ENCODE assay signal across 8 mouse cellular contexts in the genomic region with DNA sequence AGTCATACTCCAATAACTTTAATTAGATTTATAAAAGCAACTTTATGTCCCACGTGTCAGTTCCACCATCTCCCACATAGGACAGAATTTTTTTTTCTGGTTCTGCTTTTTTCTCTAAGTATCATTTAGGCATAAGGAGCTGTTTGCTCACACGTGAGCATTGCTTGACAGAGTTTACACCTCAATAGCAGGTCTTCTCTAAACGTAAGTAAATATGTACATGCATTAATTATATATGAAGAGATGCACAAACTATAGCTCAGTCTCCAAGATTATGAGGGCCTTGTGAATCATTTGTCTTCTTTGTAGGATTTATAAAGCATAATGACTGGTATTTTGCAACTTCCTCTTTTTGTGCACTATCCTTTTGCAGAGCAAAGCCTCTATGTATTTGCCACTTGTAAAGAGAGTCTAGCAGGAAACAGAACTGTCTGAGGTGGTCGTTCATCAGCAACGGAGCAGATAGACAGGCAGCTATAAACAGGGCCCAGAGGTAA. TPM values are rescaled to one million over a fixed set of nuclear protein-coding genes. Genes with fewer than 3 reads are reported as not detected.
DNase-seq lines count a peak whose midpoint lies in the region; ATAC-seq and TF ChIP-seq lines count a peak whose summit lies in the region.

A gene (plus strand): TSS at position 150 of the 497 bp plus-strand sequence.

- no peaks in the 10 kb centered on the region for H3K36me3 ChIP-seq in neural tube, embryonic 11.5 days (ENCODE audit: control insufficient read depth, insufficient read depth, low read length)
- no peaks in the 10 kb centered on the region for H3K36me3 ChIP-seq in heart, embryonic 10.5 days
- H3K36me3 ChIP-seq in midbrain, embryonic 12.5 days: no peaks in the 10 kb centered on the region

- H3K27me3 ChIP-seq in neural tube, embryonic 11.5 days (ENCODE audit: control insufficient read depth, insufficient read depth, low read length): no peaks in the 10 kb centered on the region
- H3K27me3 ChIP-seq in heart, embryonic 10.5 days (ENCODE audit: insufficient read depth, poor library complexity, severe bottlenecking): no peaks in the 10 kb centered on the region
- no peaks in the 10 kb centered on the region for H3K27me3 ChIP-seq in midbrain, embryonic 12.5 days

- no peak for DNase-seq in neural tube, embryonic 11.5 days (ENCODE audit: low spot score)
- no peak for DNase-seq in neural tube, embryonic 10.5 days (ENCODE audit: extremely low spot score, low spot score)
- no peak for DNase-seq in heart, embryonic 10.5 days (ENCODE audit: low spot score)
- no peak for DNase-seq in layer of hippocampus, postnatal 25 days (ENCODE audit: extremely low spot score in 1 of 2, low spot score in 1 of 2)
- DNase-seq in embryo, embryonic 10 days (ENCODE audit: low spot score): no peak
- no peak for DNase-seq in testis, postnatal 10 days (ENCODE audit: low spot score)

- no peaks in the 10 kb centered on the region for H3K4me1 ChIP-seq in neural tube, embryonic 11.5 days (ENCODE audit: control insufficient read depth, insufficient read depth, low read length)
- H3K4me1 ChIP-seq in cortical plate, adult 2 months (ENCODE audit: control insufficient read depth, insufficient read depth, low read length): no peaks in the 10 kb centered on the region
- H3K4me1 ChIP-seq in heart, embryonic 10.5 days: no peaks in the 10 kb centered on the region
- H3K4me1 ChIP-seq in midbrain, embryonic 12.5 days: no peaks in the 10 kb centered on the region

- no peak within 1 kb of the TSS for H3K4me2 ChIP-seq in neural tube, embryonic 11.5 days (ENCODE audit: low read depth)
- H3K4me2 ChIP-seq in midbrain, embryonic 12.5 days (replicated peaks): no peak within 1 kb of the TSS

- TF ChIP-seq POLR2A in cortical plate, adult 2 months (IDR thresholded peaks at IDR 0.05; ENCODE audit: extremely low read depth, insufficient read depth, low read length): no peak

- WGBS in neural tube, embryonic 11.5 days: 78% methylated on average over 5 of the region's 5 CpGs
- 65% methylated on average over 5 of the region's 5 CpGs for WGBS in heart, embryonic 10.5 days
- WGBS in midbrain, embryonic 12.5 days: 76% methylated on average over 5 of the region's 5 CpGs

- ATAC-seq in neural tube, embryonic 11.5 days (ENCODE audit: insufficient read depth, low FRiP score, low TSS enrichment): no peak
- ATAC-seq in midbrain, embryonic 12.5 days (ENCODE audit: low FRiP score, low read depth): no peak

- H3K27ac ChIP-seq in neural tube, embryonic 11.5 days (ENCODE audit: low read depth, low read length): no peak within 1 kb of the TSS
- H3K27ac ChIP-seq in cortical plate, adult 2 months (ENCODE audit: insufficient read depth, low read length): no peak within 1 kb of the TSS
- peak within 1 kb of the TSS; percentile 36; the same call in 1 of the 2 replicates for H3K27ac ChIP-seq in heart, embryonic 10.5 days
- H3K27ac ChIP-seq in midbrain, embryonic 12.5 days (replicated peaks): no peak within 1 kb of the TSS

- no peak for TF ChIP-seq CTCF in cortical plate, adult 2 months (IDR thresholded peaks at IDR 0.05; ENCODE audit: extremely low read depth, insufficient read depth, low read length)

- H3K9me3 ChIP-seq in neural tube, embryonic 11.5 days (ENCODE audit: control insufficient read depth, low read length): no peaks in the 10 kb centered on the region
- no peaks in the 10 kb centered on the region for H3K9me3 ChIP-seq in heart, embryonic 10.5 days
- no peaks in the 10 kb centered on the region for H3K9me3 ChIP-seq in midbrain, embryonic 12.5 days

- no peak within 1 kb of the TSS for H3K4me3 ChIP-seq in neural tube, embryonic 11.5 days (ENCODE audit: low read depth, low read length)
- H3K4me3 ChIP-seq in cortical plate, adult 2 months (ENCODE audit: insufficient read depth, low read length): no peak within 1 kb of the TSS
- H3K4me3 ChIP-seq in heart, embryonic 10.5 days: no peak within 1 kb of the TSS
- H3K4me3 ChIP-seq in midbrain, embryonic 12.5 days: no peak within 1 kb of the TSS

- no peak within 1 kb of the TSS for H3K9ac ChIP-seq in neural tube, embryonic 11.5 days (ENCODE audit: low read length)
- H3K9ac ChIP-seq in midbrain, embryonic 12.5 days (replicated peaks): no peak within 1 kb of the TSS

RNA-seq across cellular contexts. Expression of the gene that starts here (rescaled TPM):
- 56.1 and 57.7 TPM in 2 replicates for polyA plus RNA-seq in neural tube, embryonic 11.5 days (2014; fragmentation: Nextera tagmentation; extraction: Ambion mirVana)
- 47.1 and 49.0 TPM in 2 replicates for polyA plus RNA-seq in cortical plate, adult 2 months (2012; rRNA removed)
- polyA plus RNA-seq in heart, embryonic 10.5 days (2016; fragmentation: Nextera tagmentation; extraction: Ambion mirVana): 66.5 and 71.7 TPM in 2 replicates
- 100 to 1,000 TPM; 113 to 125 TPM for total RNA-seq in layer of hippocampus, postnatal 25 days (2021)
- 30.5 and 33.3 TPM in 2 replicates for polyA plus RNA-seq in midbrain, embryonic 12.5 days (2016; fragmentation: Nextera tagmentation; extraction: Ambion mirVana)
